Mouse (Mus musculus) MN1 (cell line): ENCODE measurements around the gene Ttyh1.
"Not testable (repeated sequence)": the region's sequence is repeated elsewhere in the genome, so short reads cannot be mapped to it uniquely, and the experiment has no call there.

ENCODE experiments used
- DNase-seq: peaks from one replicate; pipeline ENCODE4 v3.0.0-alpha.2; 2016; ENCODE audit warnings: low spot score

Gene Ttyh1

DNA sequence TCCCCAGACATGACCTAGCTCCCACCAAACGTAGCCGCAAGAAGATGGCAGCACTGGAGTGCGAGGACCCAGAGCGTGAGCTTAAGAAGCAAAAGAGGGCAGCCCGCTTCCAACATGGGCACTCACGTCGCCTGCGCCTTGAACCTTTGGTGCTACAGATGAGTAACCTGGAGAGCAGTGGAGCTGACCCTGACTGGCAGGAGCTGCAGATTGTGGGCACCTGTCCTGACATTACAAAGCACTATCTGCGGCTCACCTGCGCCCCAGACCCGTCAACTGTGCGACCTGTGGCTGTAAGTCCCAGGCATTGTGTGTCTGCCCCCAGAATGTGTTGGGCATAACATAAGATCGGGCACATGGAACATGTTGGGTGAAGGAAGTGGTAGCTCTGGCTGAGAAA lies 24.8 kb downstream of the Ttyh1 start:
- no peak for DNase-seq

DNA sequence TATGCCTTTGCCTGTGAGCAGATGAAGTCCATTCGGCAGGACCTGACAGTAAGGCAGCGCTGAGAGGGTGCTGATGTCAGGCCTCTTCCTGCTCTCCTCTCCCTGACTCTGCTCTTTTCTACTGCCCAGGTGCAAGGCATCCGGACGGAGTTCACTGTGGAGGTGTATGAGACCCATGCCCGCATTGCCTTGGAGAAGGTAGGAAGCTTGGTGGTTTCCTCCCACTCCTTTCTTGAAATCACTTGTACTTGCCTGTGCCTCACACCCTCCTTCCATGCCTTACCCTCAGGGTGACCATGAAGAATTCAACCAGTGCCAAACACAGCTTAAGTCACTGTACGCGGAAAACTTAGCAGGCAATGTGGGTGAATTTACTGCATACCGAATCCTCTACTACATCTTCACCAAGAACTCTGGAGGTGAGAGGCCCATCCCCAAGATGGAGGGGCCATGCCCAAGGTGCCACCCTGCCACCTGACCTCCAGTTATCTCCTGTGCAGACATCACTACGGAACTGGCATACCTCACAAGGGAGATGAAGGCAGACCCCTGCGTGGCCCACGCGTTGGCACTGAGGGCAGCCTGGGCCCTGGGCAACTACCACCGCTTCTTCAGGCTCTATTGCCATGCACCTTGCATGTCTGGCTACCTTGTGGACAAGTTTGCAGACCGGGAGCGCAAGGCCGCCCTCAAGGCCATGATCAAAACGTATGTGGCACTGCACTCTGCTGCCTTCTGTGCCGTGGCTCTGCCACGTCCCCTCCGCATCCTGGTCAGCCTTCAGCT lies 25.8 kb downstream of the Ttyh1 start:
- no peak for DNase-seq

DNA sequence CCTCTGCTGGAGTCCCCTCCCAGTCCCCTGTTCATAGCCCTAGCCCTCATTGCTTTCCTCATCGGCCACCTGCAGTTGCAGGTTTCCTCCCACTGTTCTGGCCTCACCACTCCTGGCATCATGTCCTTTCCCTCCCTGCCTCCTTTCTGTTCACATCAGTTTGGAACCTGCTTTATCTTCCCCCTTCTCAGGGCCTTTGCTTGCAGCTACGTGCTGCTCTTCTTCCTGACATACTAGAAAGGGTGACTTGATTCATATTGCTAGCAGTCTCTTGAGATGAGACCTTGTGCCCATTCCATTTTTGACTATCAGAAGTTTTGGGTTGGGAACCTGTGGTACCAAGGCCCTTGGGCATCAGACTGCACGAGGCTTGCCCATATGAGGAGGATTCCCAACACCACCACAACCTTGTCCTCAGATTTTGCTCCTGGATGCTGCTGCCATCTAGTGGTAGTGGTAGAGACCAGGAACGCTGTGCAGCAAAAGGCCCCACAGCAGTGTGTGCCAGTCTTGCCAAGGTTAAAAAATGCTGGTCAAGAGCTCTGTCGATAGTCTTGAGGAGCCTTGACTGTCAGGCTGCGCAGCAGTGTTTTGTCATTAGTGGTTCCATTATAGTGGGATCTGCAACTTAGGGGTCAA lies 26.5 kb downstream of the Ttyh1 start:
- DNase-seq = peak; percentile 71

DNA sequence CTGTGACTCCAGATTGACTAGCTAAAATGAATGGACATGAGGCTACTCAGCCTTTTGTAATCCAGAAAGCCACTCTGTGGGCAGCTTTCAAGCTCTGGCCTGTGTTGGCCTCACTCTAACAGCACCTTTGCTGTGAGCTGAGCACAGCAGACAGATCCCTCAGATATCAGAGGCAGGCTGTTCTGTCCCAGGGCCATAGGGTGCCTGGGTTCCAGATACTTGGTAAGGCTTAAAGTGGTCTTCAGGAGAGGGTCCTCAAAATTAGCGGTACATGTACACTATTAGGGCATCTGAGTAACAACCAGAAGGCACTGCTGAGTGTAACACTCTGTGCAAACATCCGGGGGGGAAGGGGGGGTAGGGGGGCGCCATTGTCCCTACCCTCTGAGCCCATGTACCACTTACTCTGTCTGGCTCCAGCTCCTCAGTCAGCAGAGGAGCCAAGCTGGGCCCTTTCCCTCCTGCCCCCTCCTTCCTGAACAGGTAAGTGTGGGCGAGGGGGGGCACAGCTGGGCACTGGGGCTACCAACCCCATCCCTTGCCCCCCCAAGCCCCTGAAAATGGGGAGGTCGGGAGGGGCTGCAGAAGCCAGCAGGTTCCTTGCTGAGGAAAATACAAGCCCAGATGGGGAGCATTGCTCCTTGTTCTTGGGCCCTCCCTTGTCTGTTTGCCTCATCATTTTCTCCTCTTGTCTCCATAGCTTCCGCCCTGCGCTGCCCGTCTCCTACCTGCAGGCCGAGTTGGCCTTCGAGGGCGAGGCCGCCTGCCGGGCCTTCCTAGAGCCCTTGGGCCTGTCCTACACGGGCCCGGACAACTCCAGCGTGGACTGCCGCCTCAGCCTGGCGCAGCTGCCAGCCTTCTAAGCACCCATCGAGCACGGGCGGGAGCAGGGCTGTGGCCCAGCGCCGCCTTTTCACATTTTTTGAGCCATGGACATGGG lies 27.3 kb downstream of the Ttyh1 start:
- no peak for DNase-seq

DNA sequence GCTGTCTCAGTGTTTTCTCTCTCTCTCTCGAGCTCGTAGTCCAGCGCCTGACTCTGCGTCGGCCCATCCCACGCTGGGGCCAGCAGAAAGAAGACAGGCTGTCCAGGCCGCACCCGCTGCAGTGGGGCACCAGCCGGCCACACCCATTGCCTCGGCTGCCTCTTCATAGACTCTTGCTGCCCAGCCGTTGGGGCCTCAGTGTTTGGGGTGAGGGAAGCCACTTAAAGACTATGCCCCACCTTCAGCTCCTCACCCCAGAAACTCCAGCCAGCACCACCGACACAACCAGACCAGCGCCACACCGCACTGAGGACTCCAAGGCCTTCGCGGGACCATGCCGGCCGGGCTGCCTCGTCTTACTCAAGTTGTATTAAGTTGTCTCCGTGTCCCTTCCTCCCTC lies 28.2 kb downstream of the Ttyh1 start:
- peak; percentile 27 for DNase-seq

DNA sequence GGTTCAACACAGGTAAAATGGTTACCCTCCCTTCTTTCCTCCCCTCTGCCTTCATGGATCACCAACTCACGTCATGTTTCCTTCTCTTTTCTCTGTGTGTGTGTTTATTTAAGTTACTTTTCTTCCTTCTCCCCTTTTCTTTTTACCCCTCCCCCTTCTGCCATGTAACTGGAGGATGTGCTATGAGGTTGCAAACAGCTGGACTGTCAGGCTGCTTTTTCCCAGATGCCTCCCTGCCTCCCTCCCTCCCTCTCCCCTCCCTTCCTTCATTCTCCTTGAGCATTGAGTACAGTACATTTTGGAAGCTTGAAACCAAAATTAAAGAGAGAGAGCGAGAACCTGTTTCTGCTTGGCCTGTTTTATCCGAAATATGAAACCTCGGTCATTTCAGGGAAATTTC lies 28.6 kb downstream of the Ttyh1 start:
- DNase-seq = no peak

DNA sequence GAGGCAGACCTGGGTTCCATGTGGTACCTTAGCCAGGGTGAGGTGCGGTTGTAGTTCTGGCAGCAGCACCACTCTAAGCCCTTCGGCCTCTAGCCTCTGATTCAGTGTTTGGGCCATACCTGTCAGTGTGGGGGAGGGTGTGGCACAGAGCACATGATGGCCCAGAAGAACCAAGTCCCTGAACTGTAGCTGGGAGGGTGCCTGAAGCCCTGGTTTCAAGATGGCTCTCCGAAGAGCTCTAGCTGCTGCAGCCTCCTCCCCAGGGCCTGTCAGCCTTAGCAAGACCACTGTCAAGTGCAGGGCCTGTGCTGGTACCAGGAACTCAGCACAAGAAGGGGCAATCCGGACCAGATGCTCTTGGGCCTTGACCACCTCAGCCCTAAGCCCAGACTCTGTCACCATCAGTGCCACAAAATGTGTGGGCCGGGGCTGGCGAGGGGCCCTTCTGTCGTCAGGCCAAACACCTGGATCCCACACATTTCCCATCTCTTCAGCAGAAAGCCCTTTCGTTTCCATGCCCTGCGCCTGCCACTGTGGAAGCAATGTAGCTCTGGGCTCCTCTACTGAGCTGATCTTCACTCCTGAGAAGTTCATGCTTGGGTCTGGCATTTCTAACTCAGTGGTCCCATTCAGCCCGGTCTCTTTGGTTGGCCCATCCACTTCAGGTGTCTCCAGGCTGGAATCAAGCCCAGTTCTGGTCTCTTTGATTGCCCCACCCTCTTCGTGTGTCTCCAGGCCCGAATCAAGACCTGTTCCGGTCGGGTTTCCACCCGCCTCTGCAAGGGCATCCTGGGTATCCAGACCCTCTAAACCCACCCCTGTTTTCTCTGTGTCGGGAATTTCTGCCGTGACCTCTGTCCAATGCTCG lies 29.4 kb downstream of the Ttyh1 start:
- no peak for DNase-seq

DNA sequence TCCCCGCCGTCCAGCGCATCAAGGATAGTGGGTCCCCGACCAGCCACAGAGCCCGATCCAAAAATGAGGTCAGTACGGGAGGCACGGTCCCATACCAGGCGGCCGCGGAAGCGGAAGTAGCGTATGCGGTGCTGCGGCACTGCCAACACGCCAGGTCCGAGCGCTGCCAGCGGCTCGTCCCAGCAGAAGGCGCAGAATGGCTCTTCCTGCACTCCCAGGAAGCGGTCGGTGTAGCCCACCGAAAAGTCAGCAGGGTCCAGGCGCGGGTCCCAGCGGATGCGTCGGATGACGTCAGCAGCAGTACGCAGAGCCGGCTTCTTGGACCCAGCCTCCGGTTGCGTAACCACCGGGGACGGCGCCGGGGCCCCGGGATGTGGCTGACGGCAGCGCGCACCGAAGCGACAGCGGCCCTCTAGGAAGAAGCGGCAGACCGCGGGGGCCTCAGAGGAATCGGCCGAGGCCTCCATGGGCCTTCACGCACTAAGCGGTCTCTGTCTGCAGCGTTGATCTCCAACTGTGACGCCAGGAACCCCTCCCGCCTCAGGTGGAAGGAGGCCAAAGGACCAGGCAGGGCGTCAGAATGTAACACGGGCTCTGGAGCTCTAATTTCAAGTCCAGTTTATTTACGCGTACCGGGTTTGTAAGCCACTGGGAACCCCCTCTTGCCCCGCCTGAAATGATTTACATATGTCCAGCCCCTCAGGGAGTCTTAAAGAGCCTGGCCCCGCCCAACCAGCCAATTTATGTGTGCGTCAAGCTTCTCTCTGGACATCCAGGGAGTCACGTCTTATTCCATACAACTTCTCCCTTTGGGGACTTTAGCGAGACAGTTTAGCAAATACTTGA lies 30.2 kb downstream of the Ttyh1 start:
- DNase-seq = peak; percentile 81

DNA sequence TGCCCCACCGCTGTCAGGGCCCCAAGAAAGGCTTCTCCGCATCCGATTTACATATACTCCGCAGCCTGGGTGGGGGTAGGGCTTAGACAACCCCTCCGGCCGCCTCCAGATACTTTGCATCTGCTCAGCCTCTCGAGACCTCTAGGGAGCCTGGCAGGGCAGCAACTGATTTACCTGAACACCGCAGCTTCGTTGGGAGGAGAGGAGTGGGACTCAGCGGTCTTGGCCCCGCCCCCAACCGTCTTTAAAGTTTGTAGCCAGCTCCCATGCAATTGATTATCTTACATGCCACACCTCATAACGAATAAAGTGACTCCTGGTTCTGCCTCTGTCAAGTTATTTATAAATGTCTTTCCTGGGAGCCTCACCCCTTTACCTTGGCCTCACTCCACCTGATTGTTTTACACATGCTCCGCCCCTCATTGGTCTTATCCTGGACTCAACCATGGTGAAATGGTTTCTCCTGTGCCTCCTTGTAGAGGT lies 30.9 kb downstream of the Ttyh1 start, which contains the start of gene Leng9:
Gene Leng9 (minus strand): TSS at position 316 of the 483 bp plus-strand sequence.
- DNase-seq = no peak

DNA sequence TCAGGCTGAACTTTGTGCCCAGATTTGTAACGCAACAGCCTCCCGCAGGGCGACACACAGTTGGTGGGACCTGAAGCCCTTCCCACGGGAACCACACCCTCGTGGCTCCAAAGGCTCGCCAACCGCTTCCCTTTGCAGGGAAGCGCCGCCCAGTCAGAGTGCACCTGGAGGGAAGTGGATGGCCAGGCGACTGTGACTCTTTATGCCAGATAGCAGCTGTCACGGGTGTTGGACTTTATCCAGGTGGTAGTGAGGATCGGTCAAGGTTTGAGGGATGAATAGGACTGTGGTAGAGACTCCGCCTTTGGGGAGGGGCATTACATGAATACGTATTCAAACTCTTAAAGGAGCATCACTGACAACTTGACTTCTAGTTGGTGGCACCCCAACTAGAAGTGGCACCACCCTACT lies 31.6 kb downstream of the Ttyh1 start:
- no peak for DNase-seq

DNA sequence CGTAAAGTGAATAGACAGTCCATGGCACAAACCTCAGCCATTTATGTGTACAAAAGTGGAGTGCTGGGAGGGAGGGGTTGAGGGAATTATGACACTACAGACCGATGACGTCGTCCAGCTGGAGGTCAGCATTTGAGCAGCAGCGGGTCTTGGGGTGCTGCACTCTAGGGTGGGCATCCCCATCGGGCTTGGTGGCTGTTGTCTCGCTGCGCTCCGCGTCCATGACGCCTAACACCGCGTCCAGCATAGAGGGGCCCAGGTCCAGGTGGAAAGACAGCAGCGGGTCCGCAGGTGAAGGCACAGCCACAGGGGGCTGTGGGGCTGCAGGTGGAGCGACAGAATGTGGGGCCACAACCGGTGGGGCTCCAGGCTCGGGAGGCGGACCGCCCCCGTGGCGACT lies 32.0 kb downstream of the Ttyh1 start:
- DNase-seq = no peak

DNA sequence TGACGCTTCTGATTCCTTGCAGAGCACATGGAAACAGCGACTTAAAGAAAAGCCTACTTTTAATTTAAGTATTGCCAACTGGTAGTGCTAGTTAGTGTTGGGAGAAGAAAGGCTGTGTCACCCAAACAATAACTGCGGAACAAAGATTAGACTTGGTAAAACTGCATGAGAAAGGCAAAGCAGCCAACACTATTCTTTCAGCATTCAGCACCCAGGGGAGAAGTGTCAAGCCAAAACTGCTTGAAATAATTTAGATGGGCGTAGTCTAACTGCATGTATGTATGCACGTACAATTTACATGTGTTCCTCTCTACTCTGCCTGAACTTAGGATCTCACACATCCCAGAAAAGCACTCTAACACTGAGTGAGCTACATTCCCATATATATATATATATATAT lies 35.1 kb downstream of the Ttyh1 start:
- DNase-seq = no peak

DNA sequence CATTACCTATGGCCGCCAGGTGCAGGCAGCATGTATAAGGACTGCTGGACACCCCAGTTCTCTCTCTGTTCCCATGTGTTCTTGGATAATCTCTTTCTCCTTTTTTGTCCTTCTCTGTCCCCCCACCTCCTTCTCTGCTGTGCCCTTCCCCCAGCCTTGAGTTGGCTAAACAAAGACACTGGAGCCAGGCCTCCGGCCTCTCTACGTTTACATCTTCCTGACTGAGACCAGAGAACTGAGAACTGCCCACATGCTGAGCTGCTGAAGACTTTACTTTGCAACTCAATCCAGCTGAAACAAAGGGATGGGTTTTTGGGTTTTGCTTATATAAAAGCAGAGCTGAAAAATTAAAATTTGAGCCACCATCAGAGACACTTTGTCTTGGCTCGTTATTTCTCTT lies 35.8 kb downstream of the Ttyh1 start:
- DNase-seq = no peak

DNA sequence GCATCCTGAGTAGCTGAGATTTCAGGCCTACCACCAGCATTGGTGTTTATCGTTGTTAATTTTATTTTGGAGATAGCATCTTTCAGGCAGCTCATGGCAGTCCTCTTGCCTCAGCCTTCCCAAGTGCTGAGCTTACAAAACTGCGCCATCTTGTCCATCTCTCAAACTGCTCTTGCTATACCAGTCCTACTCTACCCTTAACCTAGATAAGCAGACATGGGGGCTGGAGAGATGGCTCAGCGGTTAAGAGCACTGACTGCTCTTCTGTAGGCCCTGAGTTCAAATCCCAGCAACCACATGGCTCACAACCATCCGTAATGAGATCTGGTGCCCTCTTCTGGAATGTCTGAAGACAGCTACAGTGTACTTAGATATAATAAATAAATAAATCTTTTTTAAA lies 42.4 kb downstream of the Ttyh1 start:
- not testable (repeated sequence) for DNase-seq

DNA sequence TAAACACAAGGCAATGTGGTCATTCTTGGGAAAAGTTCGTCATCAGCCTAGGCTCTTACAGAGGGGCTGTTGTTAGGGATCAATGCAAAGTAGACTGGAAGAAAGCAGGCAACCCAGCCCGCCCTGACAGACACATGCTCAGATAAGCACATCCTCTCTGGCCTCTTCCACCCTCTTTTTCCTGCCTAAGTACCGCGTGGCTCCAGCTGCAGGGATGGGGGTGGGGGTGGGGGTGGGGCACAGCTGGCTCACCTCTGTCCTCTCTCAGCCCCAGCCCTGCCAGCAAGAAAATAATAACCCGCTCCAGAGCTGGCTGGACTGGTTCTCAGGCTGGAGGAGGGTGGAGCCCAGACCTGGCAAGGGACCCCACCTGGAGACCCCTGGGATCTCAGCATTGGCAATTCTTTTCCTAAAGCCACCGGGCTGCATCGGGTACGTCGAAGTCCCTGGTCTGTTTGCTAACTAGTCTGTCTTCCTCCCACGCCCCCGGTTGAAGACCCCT lies 44.4 kb downstream of the Ttyh1 start:
- DNase-seq = peak; percentile 48

DNA sequence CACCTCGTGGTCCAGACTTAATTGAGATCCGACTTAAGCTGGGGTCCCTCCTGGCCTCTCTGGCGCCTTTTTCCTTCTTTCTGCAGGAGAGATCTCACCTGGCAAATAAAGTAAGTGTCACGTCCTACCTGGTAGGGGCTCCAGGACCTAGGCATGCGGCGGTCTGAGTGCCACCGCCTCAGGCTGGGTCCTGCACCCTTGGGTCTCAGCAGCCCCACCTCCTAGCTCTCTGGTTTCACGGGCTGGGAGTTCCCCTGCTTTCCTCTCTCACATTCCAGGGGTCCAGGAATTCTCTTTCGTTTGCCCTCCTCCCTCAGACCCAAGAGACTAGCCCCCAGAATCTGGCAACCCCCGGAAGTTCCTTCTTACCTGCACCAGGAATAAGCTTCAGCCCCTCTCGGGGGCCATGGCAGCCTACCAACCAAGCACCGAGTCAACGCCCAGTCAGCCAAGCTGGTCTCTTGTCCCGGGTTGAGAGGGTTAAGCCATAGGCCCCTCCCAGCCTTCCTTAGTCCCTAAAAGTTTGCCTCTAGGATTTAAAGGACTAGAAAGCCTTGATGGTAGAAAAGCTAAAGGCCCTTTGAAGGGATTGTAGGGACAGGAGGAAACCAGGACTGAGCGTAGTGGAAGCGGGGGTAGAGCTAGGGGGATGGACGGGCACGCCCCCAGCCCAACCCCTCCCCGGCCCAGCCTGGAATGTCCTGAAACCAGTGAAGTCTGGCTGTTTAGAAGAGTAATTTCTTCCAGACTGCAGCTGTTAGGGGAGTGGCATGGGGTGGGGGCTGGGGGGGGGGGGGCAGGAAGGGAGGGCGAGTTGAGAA lies 45.1 kb downstream of the Ttyh1 start, which contains the start of gene Cdc42ep5:
Gene Cdc42ep5 (minus strand): TSS at position 771 of the 821 bp plus-strand sequence.
- peak; percentile 51 for DNase-seq

DNA sequence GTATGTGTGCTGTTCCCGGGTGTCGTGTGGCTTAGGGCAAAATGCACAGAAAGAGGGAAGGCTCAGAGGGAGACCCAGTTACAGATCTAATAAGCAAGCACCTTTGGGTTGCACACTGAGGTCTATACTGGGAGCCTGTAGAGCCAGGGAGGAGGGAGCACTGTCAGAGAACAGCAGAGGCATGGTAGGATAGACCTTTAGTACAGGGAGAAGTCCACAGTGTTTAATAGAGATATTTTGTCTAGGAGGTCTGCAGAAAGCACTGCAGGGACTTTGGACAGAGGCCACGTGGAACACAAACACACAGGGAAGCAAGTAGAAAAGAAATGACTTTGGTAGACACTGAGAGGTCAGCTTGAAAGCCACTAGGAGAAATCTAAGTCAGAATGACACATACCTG lies 46.1 kb downstream of the Ttyh1 start:
- DNase-seq = no peak

DNA sequence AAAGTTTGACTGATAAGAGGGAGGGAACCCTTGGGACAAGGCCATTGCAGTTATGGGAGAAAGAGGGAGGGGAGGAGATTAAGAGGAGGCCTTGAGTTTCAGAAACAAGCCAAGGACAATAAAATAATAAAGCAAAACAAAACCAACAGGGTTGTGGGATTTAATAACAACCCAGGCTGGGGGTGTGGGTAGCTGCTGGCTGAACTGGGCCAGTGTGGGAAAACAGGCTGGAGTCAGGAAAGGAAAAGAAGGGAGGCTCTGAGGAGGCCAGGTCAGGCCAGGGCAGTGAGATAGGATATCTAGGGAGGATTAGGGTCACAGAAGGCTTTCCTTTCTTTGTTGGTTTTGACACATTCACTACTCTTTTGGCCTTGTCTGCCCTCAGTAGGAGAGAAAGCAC lies 47.9 kb downstream of the Ttyh1 start:
- DNase-seq = no peak

DNA sequence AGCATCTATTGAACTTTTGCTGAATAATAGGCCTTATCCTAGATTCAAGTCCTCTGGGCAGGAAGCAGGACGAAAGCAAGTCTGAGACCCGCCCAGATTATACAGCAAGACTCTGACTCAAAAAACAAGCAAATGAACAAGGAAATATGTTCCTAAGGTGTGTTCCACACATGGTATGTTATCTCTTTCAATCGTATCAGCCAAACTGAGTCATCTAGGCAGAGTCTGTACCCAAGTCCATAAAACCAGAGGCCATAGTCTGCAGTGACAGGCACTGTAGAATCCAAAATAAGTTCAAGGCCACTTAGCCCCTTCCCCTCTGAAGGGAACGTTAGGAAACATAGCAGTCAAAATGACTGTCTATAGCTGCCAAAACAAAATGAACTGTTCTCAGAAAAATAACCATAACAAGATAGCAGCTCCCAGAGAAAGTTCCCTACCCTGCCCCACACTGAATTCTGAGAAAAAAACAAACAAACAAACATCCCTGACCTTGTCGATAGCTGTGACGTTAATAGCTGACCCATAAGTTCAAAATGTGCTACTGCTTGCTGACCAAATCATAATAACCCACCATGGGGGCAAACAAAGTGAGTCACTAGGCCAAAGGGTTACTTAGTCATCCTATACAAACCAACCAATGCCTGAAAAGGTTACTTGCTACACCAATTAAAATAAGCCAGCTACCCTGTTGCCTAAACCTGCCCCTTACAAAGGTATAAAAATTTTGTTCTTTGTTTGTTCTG lies 51.2 kb downstream of the Ttyh1 start:
- no peak for DNase-seq
